Mouse (Mus musculus): Measurements from ENCODE around the gene St8sia4. TPM values are rescaled to one million over a fixed set of nuclear protein-coding genes. Genes with fewer than 3 reads are reported as not detected.

The St8sia4 gene
- polyA plus RNA-seq (2012; rRNA removed): 3.9 and 6.1 TPM in 2 replicates

DNA sequence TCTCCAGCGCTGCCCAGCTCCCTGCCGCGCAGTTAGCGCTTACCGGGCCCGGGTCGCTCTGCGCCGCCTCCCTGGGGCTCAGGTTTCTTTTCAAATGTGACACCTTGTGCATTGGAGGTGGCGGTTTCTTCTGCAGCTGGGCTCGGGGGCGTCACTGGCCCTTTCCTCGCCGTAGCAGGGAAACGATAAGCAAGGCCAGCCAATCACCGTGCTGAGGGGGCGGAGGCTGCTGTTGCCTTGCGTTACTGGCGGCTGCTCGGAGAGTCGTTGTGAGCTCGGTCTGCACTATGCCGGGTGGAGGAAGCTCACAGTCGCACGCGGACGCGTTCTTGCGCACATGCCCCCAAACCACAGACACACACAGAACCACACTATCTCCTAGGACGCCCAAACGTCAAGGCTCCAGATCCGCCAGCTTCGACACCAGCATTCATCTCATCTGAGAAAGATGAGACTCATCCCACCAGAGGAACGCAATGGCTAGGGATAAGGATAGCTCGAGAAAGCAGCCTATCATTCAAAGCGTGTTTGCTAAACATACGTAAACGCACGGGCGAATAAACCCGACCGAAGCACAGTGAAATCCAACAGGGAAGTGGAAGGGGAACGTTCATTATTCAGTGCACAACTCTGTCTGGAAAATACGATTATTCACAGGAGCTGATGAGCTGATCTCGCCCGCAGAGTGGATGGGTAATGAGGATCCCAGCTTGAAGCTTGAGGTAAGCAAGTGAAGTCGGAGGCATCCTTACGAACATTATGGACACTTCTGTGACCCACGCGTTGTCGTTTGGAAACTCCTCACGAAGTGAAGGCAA lies at the start of gene St8sia4:
TSS of gene St8sia4 (minus strand) at position 137 of the 818 bp plus-strand sequence.

Measured in central nervous system, embryonic 11.5 days (tissue).